ENCODE assay signal across 8 mouse cellular contexts in genomic region chr4:119320896-119321550, GRCm38 (mm10). TPM values are rescaled to one million over a fixed set of nuclear protein-coding genes. Genes with fewer than 3 reads are reported as not detected.
DNase-seq lines count a peak whose midpoint lies in the region; ATAC-seq and TF ChIP-seq lines count a peak whose summit lies in the region.

No protein-coding gene starts in this region.

- WGBS in heart, embryonic 13.5 days: 23% methylated on average over 10 of the region's 10 CpGs
- 25% methylated on average over 10 of the region's 10 CpGs for WGBS in limb, embryonic 14.5 days
- 34% methylated on average over 10 of the region's 10 CpGs for WGBS in neural tube, embryonic 11.5 days

- peak overlapping the region; percentile 86 for H3K27ac ChIP-seq in heart, embryonic 13.5 days (replicated peaks)
- peak overlapping the region; percentile 73 for H3K27ac ChIP-seq in limb, embryonic 14.5 days (replicated peaks; ENCODE audit: low read depth, low read length)
- H3K27ac ChIP-seq in neural tube, embryonic 11.5 days (ENCODE audit: low read depth, low read length): no peak overlapping the region

- peak overlapping the region; percentile 91 for H3K4me3 ChIP-seq in erythroblast, embryonic 14.5 days (replicated peaks)
- peak overlapping the region; percentile 87 for H3K4me3 ChIP-seq in heart, embryonic 13.5 days
- H3K4me3 ChIP-seq in limb, embryonic 14.5 days (replicated peaks; ENCODE audit: low read length): peak overlapping the region; percentile 67
- H3K4me3 ChIP-seq in neural tube, embryonic 11.5 days (ENCODE audit: low read depth, low read length): peak overlapping the region; percentile 55

- peaks cover 32% of the 10 kb centered on the region for H3K36me3 ChIP-seq in erythroblast, embryonic 14.5 days (ENCODE audit: control insufficient read depth)
- peaks cover 32% of the 10 kb centered on the region for H3K36me3 ChIP-seq in heart, embryonic 13.5 days
- peaks cover 25% of the 10 kb centered on the region for H3K36me3 ChIP-seq in limb, embryonic 14.5 days (ENCODE audit: control insufficient read depth, insufficient read depth, low read length)
- H3K36me3 ChIP-seq in neural tube, embryonic 11.5 days (ENCODE audit: control insufficient read depth, insufficient read depth, low read length): peaks cover 3% of the 10 kb centered on the region; the same call in 1 of the 2 replicates

- peaks cover 24% of the 10 kb centered on the region for H3K4me1 ChIP-seq in erythroblast, embryonic 14.5 days (ENCODE audit: control insufficient read depth)
- peaks cover 16% of the 10 kb centered on the region for H3K4me1 ChIP-seq in heart, embryonic 13.5 days
- H3K4me1 ChIP-seq in limb, embryonic 14.5 days (ENCODE audit: control insufficient read depth, insufficient read depth, low read length): peaks cover 12% of the 10 kb centered on the region
- peaks cover 8% of the 10 kb centered on the region for H3K4me1 ChIP-seq in neural tube, embryonic 11.5 days (ENCODE audit: control insufficient read depth, insufficient read depth, low read length)

- DNase-seq in urinary bladder, postnatal 36 days (ENCODE audit: low spot score in 2 of 2): peak; percentile 2 to 3
- no peak for DNase-seq in urinary bladder, postnatal 25 days (ENCODE audit: low spot score)
- DNase-seq in limb, embryonic 14.5 days (ENCODE audit: low spot score): no peak
- no peak for DNase-seq in neural tube, embryonic 11.5 days (ENCODE audit: low spot score)
- no peak for DNase-seq in ovary, postnatal 14 days (ENCODE audit: low spot score)

- peaks cover 16% of the 10 kb centered on the region for H3K27me3 ChIP-seq in erythroblast, embryonic 14.5 days (ENCODE audit: control insufficient read depth)
- peaks cover 29% of the 10 kb centered on the region for H3K27me3 ChIP-seq in heart, embryonic 13.5 days (replicated peaks)
- no peaks in the 10 kb centered on the region for H3K27me3 ChIP-seq in limb, embryonic 14.5 days (ENCODE audit: control insufficient read depth, insufficient read depth, low read length)
- no peaks in the 10 kb centered on the region for H3K27me3 ChIP-seq in neural tube, embryonic 11.5 days (ENCODE audit: control insufficient read depth, insufficient read depth, low read length)

- TF ChIP-seq POLR2A in limb, embryonic 14.5 days (IDR thresholded peaks at IDR 0.05; ENCODE audit: borderline replicate concordance, extremely low read depth, insufficient read depth, insufficient read length): no peak

- peak overlapping the region; percentile 85 for H3K9ac ChIP-seq in heart, embryonic 13.5 days
- H3K9ac ChIP-seq in limb, embryonic 14.5 days (ENCODE audit: low read depth, low read length, severe bottlenecking): peak overlapping the region; percentile 56
- H3K9ac ChIP-seq in neural tube, embryonic 11.5 days (ENCODE audit: low read length): peak overlapping the region; percentile 63

- H3K4me2 ChIP-seq in heart, embryonic 13.5 days: peak overlapping the region; percentile 98
- peak overlapping the region; percentile 91 for H3K4me2 ChIP-seq in limb, embryonic 14.5 days (replicated peaks; ENCODE audit: low read depth, low read length, severe bottlenecking)
- peak overlapping the region; percentile 95 for H3K4me2 ChIP-seq in neural tube, embryonic 11.5 days (ENCODE audit: low read depth)

- no peaks in the 10 kb centered on the region for H3K9me3 ChIP-seq in erythroblast, embryonic 14.5 days (ENCODE audit: control insufficient read depth, low read length)
- no peaks in the 10 kb centered on the region for H3K9me3 ChIP-seq in heart, embryonic 13.5 days
- H3K9me3 ChIP-seq in limb, embryonic 14.5 days (ENCODE audit: control insufficient read depth, low read length): no peaks in the 10 kb centered on the region
- H3K9me3 ChIP-seq in neural tube, embryonic 11.5 days (ENCODE audit: control insufficient read depth, low read length): no peaks in the 10 kb centered on the region

- no peak for ATAC-seq in erythroblast, adult 5-6 weeks (replicated peaks; ENCODE audit: low FRiP score, poor library complexity, severe bottlenecking)
- no peak for ATAC-seq in heart, embryonic 13.5 days (ENCODE audit: extremely low read depth, insufficient number of reproducible peaks, low FRiP score, low TSS enrichment)
- peak; percentile 60 for ATAC-seq in limb, embryonic 14.5 days (ENCODE audit: low FRiP score, low read depth)
- ATAC-seq in neural tube, embryonic 11.5 days (ENCODE audit: insufficient read depth, low FRiP score, low TSS enrichment): peak; percentile 51; the same call in 1 of the 2 replicates

RNA-seq across cellular contexts. Expression of gene Ppih, which starts 0.7 kb away (rescaled TPM):
- polyA plus RNA-seq in erythroblast, embryonic 14.5 days (2012): 0.39 and 0.61 TPM in 2 replicates
- total RNA-seq in erythroblast, adult 5-6 weeks (2015; ENCODE audit: low replicate concordance): 12.1 and 21.7 TPM in 2 replicates
- 32.9 and 35.6 TPM in 2 replicates for total RNA-seq in erythroblast, adult 5-6 weeks (2017; ENCODE audit: low replicate concordance)
- 50.7 and 60.6 TPM in 2 replicates for polyA plus RNA-seq in heart, embryonic 13.5 days (2015; fragmentation: Nextera tagmentation; extraction: Ambion mirVana)
- polyA plus RNA-seq in limb, embryonic 14.5 days (2012; rRNA removed): 65.0 and 81.4 TPM in 2 replicates
- 87.9 and 88.5 TPM in 2 replicates for polyA plus RNA-seq in limb, embryonic 14.5 days (2014; fragmentation: Nextera tagmentation; extraction: Ambion mirVana)
- polyA plus RNA-seq in neural tube, embryonic 11.5 days (2014; fragmentation: Nextera tagmentation; extraction: Ambion mirVana): 106 and 111 TPM in 2 replicates

RNA-seq across cellular contexts. Expression of gene Ybx1, which starts 26.6 kb away (rescaled TPM):
- 29.9 and 36.6 TPM in 2 replicates for polyA plus RNA-seq in erythroblast, embryonic 14.5 days (2012)
- total RNA-seq in erythroblast, adult 5-6 weeks (2015; ENCODE audit: low replicate concordance): 270 and 329 TPM in 2 replicates
- 221 and 268 TPM in 2 replicates for total RNA-seq in erythroblast, adult 5-6 weeks (2017; ENCODE audit: low replicate concordance)
- polyA plus RNA-seq in heart, embryonic 13.5 days (2015; fragmentation: Nextera tagmentation; extraction: Ambion mirVana): 536 TPM in 2 replicates
- polyA plus RNA-seq in limb, embryonic 14.5 days (2012; rRNA removed): 410 and 546 TPM in 2 replicates
- polyA plus RNA-seq in limb, embryonic 14.5 days (2014; fragmentation: Nextera tagmentation; extraction: Ambion mirVana): 757 and 793 TPM in 2 replicates
- 1,250 and 1,284 TPM in 2 replicates for polyA plus RNA-seq in neural tube, embryonic 11.5 days (2014; fragmentation: Nextera tagmentation; extraction: Ambion mirVana)

Comparison
In these comparisons a context has a peak if more than half of its experiments do, and no peak if none do; other contexts are left out.
1. DNase-seq: peak in urinary bladder, postnatal 36 days (2 of 2); none in urinary bladder, postnatal 25 days (single experiment), limb, embryonic 14.5 days (single experiment), neural tube, embryonic 11.5 days (single experiment) and ovary, postnatal 14 days (single experiment).
2. ATAC-seq: peak in limb, embryonic 14.5 days (single experiment) and neural tube, embryonic 11.5 days (single experiment); none in erythroblast, adult 5-6 weeks (single experiment) and heart, embryonic 13.5 days (single experiment).
3. RNA of gene Ppih, which starts 0.7 kb away (polyA plus RNA-seq): 106 to 111 TPM in neural tube, embryonic 11.5 days, 65.0 to 88.5 TPM in limb, embryonic 14.5 days and 50.7 to 60.6 TPM in heart, embryonic 13.5 days; 0.39 to 0.61 TPM in erythroblast, embryonic 14.5 days; every median in the first group is over 10 times any median in the second.
4. RNA of gene Ybx1, which starts 26.6 kb away (polyA plus RNA-seq): 1,250 to 1,284 TPM in neural tube, embryonic 11.5 days, 410 to 793 TPM in limb, embryonic 14.5 days and 536 TPM in heart, embryonic 13.5 days; 29.9 to 36.6 TPM in erythroblast, embryonic 14.5 days; every median in the first group is over 10 times any median in the second.
5. Peak in every context shown above with its lines, with median percentiles within 50 percentile points of each other: H3K4me3 ChIP-seq, H3K4me2 ChIP-seq and H3K9ac ChIP-seq.